Mouse (Mus musculus) limb, embryonic 14.5 days (tissue): ENCODE data around the gene Slc25a40. TPM values are rescaled to one million over a fixed set of nuclear protein-coding genes. Genes with fewer than 3 reads are reported as not detected.

Source experiments
- ATAC-seq: fragments of 200-750 bp; cut with Nextera tagmentation; 2 replicates; pipeline ENCODE4 v1.8.0; 2017; ENCODE audit warnings: low read depth, moderate number of reproducible peaks, moderate TSS enrichment; ENCODE audit not compliant: low FRiP score
- DNase-seq: peaks from one replicate; pipeline ENCODE4 v3.0.0-alpha.2; 2015; ENCODE audit warnings: low spot score
- H3K27ac ChIP-seq: fragments of 300-500 bp; sonication (generic); replicated peaks from 2 replicates; pipeline ENCODE4 v1.5.1; 2014; ENCODE audit warnings: low read depth, mild to moderate bottlenecking, low read length, moderate library complexity, mixed read lengths
- H3K27me3 ChIP-seq: fragments of 300-500 bp; sonication (generic); 2 replicates; pipeline ENCODE4 v1.6.1; 2014; ENCODE audit warnings: low read length, mixed read lengths; ENCODE audit not compliant: control insufficient read depth, insufficient read depth
- H3K36me3 ChIP-seq: fragments of 300-500 bp; sonication (generic); 2 replicates; pipeline ENCODE4 v1.6.1; 2014; ENCODE audit warnings: mild to moderate bottlenecking, low read length, moderate library complexity, mixed read lengths; ENCODE audit not compliant: control insufficient read depth, insufficient read depth
- H3K4me1 ChIP-seq: fragments of 300-500 bp; sonication (generic); 2 replicates; pipeline ENCODE4 v1.6.1; 2014; ENCODE audit warnings: antibody characterized with exemption, low read length, mixed read lengths; ENCODE audit not compliant: control insufficient read depth, insufficient read depth
- H3K4me2 ChIP-seq: fragments of 300-500 bp; sonication (generic); replicated peaks from 2 replicates; pipeline ENCODE4 v1.6.1; 2014; ENCODE audit warnings: low read depth, mild to moderate bottlenecking, low read length, moderate library complexity; ENCODE audit not compliant: severe bottlenecking
- H3K4me3 ChIP-seq: fragments of 300-500 bp; sonication (generic); replicated peaks from 2 replicates; pipeline ENCODE4 v1.5.1; 2014; ENCODE audit warnings: low read length
- H3K9ac ChIP-seq: fragments of 300-500 bp; sonication (generic); 2 replicates; pipeline ENCODE4 v1.6.1; 2014; ENCODE audit warnings: mild to moderate bottlenecking, low read depth, low read length, moderate library complexity; ENCODE audit not compliant: severe bottlenecking
- H3K9me3 ChIP-seq: fragments of 300-500 bp; sonication (generic); 2 replicates; pipeline ENCODE4 v1.6.1; 2016; ENCODE audit warnings: low read length; ENCODE audit not compliant: control insufficient read depth
- POLR2A ChIP-seq: fragments of 200-500 bp; IDR thresholded peaks from 2 replicates; pipeline ENCODE4 v1.8.0; 2012; ENCODE audit warnings: inconsistent platforms, mild to moderate bottlenecking, moderate library complexity, borderline replicate concordance; ENCODE audit not compliant: insufficient read depth, insufficient read length; ENCODE audit errors: extremely low read depth
- WGBS: fragments of 180-500 bp; shearing (Covaris S2); extraction: QIAGEN DNeasy Blood & Tissue Kit; methylation state at CpG from one replicate; pipeline ENCODE4 v1.1.7; 2014; 5-methylcytosine and 5-hydroxymethylcytosine counted together
- polyA plus RNA-seq, 2 experiments: library from polyadenylated mRNA; depleted of rRNA in 1 of 2; stranded (reverse) in 1 of 2; unstranded in 1 of 2; fragments of >200 nt; fragmentation: Nextera tagmentation in 1 of 2; extraction: Ambion mirVana in 1 of 2; gene quantifications; 2 replicates each; pipeline versions ENCODE4 v1.2.1 to v1.2.3; 2012 to 2014

The Slc25a40 gene
- polyA plus RNA-seq, 2 experiments = 15.8 to 20.2 TPM

DNA sequence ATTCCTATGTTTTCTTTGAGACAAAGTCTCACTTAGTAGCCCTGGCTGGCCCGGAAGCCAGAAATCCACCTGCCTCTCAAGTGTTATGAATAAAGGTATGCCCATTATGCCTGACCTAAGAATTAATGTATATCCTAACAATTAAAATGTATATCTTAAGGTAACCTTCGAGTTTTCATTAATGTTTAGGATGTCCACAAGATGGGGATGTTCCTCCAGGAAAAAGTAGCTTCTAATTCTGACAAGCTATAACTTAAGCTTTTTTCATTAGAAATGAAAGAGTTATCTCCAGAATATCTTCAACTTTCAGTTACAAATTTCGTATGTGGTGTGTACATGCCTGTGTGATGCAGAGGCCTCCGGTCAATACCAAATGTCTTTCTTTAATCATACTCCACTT lies 13.9 kb upstream of the Slc25a40 start:
- 93% methylated on average over 4 of the region's 4 CpGs for WGBS
- no peak for TF ChIP-seq POLR2A
- no peaks in the 10 kb centered on the region for H3K4me1 ChIP-seq
- H3K9ac ChIP-seq = no peak overlapping the region
- peaks cover 52% of the 10 kb centered on the region for H3K36me3 ChIP-seq
- no peak overlapping the region for H3K27ac ChIP-seq
- H3K4me3 ChIP-seq = no peak overlapping the region
- ATAC-seq (no peak), DNase-seq (no peak)
- H3K4me2 ChIP-seq = no peak overlapping the region
- no peaks in the 10 kb centered on the region for H3K27me3 ChIP-seq
- H3K9me3 ChIP-seq = no peaks in the 10 kb centered on the region

DNA sequence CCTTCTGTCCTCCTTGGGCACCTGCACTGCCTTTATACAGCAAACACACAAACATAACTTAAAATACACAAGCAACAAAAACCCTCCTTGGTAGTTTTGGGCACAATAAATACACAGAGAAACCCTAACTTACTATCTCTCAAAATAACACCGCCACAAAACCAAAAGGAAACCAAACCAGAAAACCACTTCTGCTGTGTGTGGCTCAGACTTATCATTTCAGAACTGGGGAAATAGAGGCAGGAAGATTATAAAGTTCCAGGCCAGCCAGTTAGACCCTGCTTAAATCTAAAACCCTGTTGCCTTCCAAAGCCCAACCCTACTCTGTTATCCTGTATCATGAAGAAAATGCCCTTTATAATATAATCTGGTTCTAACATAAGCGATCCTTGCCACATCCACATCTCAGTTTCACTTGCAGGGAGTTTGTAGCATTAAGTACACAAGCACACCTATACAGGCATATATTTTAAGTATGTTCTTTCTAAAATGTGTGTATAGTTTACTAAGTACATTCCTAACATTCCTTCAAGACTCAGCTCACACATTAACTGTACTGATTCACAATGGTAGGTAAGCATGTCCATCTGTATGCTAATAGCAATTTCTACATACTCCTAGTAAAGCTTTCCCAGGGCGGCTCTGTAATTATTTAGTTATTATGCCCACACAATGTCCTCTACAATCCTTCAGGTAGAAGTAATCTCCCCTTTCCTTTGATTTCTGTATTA lies 5.8 kb upstream of the Slc25a40 start:
- H3K4me1 ChIP-seq = peaks cover 4% of the 10 kb centered on the region; the same call in 1 of the 2 replicates
- no peak for TF ChIP-seq POLR2A
- ATAC-seq = no peak

DNA sequence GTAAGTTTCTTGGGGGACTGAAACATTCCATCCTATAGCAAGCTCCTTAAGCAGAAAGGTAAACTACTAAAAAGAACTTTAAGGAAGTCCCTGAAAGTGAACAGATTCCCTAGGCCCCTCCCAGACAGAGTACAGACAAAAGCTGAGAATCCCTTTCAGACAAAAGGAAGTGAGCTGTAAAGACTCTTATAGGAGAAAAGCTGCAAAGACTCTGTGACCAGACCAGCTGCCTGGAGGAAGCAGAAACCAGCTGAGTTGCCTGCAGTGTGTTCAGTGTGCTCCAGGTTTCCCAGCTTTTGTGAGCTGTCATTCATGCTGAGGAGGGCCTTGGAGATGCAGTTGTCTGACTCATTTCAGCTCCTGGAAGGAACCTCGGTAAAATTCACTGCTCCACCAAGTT lies 5.2 kb upstream of the Slc25a40 start:
- no peaks in the 10 kb centered on the region for H3K9me3 ChIP-seq
- WGBS = 56% methylated on average over 1 of the region's 1 CpGs
- TF ChIP-seq POLR2A = no peak
- no peaks in the 10 kb centered on the region for H3K27me3 ChIP-seq
- H3K27ac ChIP-seq = no peak overlapping the region
- peaks cover 28% of the 10 kb centered on the region for H3K36me3 ChIP-seq
- peaks cover 4% of the 10 kb centered on the region; the same call in 1 of the 2 replicates for H3K4me1 ChIP-seq
- no peak for DNase-seq
- H3K4me2 ChIP-seq = no peak overlapping the region
- no peak overlapping the region for H3K9ac ChIP-seq
- ATAC-seq = no peak
- H3K4me3 ChIP-seq = no peak overlapping the region

More for the DNA sequence above, 5.8 kb upstream of the Slc25a40 start:
- WGBS = 85% methylated on average over 3 of the region's 3 CpGs
- H3K9me3 ChIP-seq = no peaks in the 10 kb centered on the region
- H3K27me3 ChIP-seq = no peaks in the 10 kb centered on the region
- no peak overlapping the region for H3K9ac ChIP-seq
- H3K4me2 ChIP-seq = no peak overlapping the region
- DNase-seq = no peak
- no peak overlapping the region for H3K27ac ChIP-seq
- H3K4me3 ChIP-seq = no peak overlapping the region
- peaks cover 30% of the 10 kb centered on the region for H3K36me3 ChIP-seq

DNA sequence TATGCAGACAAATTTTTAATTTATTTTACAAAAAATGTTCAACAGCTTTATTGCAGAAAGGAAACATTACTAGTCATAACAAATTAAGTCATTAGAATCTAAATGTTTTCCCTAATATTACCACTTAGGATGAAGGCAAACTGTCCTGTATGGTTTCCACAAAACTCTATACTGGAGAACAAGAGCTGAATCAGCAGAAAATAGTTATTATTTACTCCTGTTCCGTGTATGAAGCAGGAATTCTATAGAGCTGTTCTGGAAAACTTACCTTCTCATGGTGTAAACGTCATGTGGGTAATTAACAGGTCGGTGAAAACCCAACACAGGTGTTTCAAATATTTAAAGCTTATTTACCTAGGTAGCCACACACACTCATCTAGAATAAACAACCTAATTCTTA lies 1.2 kb upstream of the Slc25a40 start:
- H3K9ac ChIP-seq = 0 out of 2 replicates have a peak overlapping the region, but pooled peaks have one; percentile 80

DNA sequence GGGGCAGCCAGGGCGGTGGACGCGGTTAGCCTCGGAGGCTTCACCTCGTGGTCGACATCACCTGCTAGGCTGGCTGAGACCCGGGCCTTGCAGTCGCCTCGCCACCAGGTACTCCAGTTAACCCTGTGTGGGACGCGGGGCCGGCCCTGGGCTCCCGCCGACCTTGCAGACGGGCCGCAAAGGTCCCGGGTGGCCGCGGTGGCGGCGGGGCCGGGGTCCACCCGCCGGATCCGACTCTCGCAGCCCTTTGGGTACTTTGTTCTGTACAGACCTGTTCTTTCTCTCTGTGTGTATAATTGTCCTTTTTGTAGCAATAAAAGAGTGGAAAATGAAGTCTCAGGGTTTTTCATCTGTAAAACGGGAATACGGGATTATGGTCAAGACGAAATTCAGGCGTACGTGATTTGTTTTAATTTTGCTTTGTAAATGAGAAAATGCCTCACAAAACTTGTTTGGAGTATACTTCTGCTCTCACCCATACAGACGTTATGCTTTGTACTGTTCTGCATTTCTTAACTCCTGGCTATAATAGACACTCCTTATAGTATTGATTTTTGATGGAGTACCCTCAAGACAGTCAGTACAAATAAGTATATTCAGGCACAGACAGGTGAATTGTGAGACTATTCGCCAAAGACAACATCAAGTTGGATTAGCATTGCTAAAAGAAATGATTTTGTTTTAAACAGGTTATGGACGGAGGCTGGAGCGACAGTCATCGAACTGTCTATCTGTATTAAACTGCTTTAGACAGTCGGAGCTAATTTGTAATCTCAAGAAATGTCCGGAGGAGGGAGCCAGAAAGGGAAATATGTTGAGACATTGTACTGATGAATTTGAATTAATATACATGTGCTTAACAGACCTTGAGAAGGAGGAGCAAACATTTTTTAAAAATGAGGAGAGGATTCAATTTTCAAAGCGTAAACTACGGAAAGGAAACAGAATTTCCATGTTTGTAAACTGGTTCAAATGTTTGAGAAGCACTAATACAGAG lies 580 bp downstream of the Slc25a40 start:
- peak overlapping the region; percentile 64 for H3K4me2 ChIP-seq
- WGBS = 1% methylated on average over 40 of the region's 40 CpGs
- H3K36me3 ChIP-seq = peaks cover 15% of the 10 kb centered on the region
- no peaks in the 10 kb centered on the region for H3K9me3 ChIP-seq
- H3K27me3 ChIP-seq = no peaks in the 10 kb centered on the region
- peak overlapping the region; percentile 80 for H3K9ac ChIP-seq
- ATAC-seq (peak; percentile 63), DNase-seq (peak; percentile 12)
- peaks cover 6% of the 10 kb centered on the region; the same call in 1 of the 2 replicates for H3K4me1 ChIP-seq
- H3K4me3 ChIP-seq = peak overlapping the region; percentile 84
- TF ChIP-seq POLR2A = no peak
- H3K27ac ChIP-seq = peak overlapping the region; percentile 67; the same call in 1 of the 2 replicates

More for the DNA sequence above, 1.2 kb upstream of the Slc25a40 start:
- no peak overlapping the region for H3K27ac ChIP-seq
- H3K4me3 ChIP-seq = peak overlapping the region; percentile 84
- DNase-seq (no peak), ATAC-seq (no peak)
- no peak for TF ChIP-seq POLR2A
- H3K36me3 ChIP-seq = peaks cover 18% of the 10 kb centered on the region
- H3K9me3 ChIP-seq = no peaks in the 10 kb centered on the region
- H3K4me1 ChIP-seq = peaks cover 6% of the 10 kb centered on the region; the same call in 1 of the 2 replicates
- peak overlapping the region; percentile 64 for H3K4me2 ChIP-seq
- H3K27me3 ChIP-seq = no peaks in the 10 kb centered on the region
- WGBS = 5% methylated on average over 3 of the region's 3 CpGs
